Mouse (Mus musculus): ENCODE results near the gene Olfr1219.

Gene Olfr1219

DNA sequence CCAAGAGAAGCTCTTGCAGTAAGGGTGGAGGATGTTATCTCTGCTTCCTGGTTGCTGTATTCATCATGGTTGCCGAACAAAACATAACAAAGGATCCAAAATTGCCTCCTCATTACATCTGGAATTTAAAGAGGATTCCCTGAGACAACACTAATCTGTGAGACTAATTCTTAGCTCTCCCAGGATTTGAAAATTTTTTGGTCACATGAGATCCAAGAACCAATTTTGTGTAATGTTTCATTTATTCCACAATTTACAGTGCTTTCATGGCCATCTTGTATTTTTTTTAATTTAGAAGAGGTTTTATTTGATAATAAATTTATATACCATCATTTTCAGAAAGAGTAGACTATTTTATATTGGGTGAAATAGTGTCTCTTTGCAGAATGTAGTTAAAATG lies at the start of gene Olfr1219:
TSS of gene Olfr1219 (minus strand) at position 101 of the 400 bp plus-strand sequence.
- DNase-seq (ENCODE audit: low spot score), result no peak

DNA sequence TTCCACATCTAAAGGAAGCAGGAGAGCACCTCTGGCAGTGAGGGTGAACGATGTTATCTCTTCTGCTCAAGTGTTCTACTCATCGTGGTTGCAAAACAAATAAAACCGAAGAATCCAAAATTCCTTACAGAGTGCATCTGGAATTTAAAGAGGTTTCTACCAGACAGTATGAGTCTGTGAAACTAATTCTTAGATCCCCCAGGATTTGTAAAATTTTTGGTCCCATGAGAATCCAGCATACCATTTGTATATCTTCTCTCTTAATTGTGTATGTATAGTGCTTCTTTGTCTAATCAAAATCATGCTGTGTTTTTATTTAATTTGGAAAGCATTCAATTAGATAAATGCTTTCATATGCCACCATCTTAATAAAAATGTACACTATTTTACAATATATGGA lies 49.6 kb upstream of the Olfr1219 start, which contains the start of gene Olfr1222:
TSS of gene Olfr1222 (minus strand) at position 101 of the 400 bp plus-strand sequence.
- DNase-seq (ENCODE audit: low spot score), result no peak

DNA sequence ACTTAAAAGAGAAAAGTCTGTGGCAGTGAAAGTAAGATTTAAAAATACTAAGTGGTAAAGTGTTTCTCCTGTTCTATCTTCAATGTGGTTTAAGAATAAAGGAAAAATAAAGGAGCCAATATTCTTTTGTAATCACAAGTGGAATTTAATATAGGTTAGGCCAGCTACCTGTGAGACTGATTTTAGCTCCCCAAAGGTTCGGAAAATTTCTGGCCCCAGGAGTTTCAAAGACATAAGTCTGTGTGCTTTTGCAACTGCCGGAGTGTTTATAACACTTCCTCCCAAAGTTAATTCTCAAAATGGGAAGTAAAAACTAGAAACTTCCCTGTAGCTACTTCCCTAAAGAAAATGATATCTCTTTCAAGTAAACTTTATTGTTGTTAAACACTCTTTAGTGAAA lies 33.9 kb upstream of the Olfr1219 start, which contains the start of gene Olfr1221:
TSS of gene Olfr1221 (minus strand) at position 101 of the 400 bp plus-strand sequence.
- DNase-seq (ENCODE audit: low spot score), result no peak

DNA sequence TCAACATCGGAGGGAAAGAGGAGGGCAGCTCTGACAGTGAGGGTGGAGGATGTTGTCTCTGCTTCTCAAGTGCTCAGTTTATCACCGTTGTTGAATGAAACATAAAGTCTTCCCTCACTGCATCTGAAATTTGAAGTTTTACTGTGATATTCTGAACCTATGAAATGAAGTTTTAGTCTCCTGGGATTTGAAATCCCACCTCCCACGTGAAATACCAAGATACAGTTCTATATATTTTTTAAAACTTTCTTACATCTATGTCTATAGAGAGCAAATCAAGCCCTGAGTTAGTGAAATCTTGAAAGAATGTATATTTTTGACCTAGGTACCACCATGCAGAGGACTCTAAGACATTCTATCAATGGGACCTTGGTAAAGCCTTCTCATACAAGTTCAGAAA lies 23.4 kb upstream of the Olfr1219 start, which contains the start of gene Olfr1220:
TSS of gene Olfr1220 (minus strand) at position 101 of the 400 bp plus-strand sequence.
- DNase-seq (ENCODE audit: low spot score), result no peak

DNA sequence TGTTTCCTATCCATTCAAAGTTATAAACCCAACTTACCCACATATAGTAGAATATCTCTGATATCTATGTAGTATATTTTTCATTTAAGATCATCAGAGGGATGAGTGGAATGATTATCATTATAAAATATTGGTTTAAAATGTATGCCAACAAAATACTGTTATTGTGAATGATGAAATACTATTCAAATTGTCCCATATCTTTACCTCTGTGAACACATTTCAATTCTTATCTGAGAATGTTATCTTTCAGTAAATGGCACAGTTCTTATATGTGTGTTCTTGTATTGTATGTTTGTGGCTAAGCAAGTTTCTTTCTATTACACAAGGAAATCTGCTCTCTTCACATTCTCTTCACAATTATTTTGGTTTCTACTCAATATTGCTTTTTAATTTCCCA lies 22.3 kb upstream of the Olfr1219 start:
- no peak for DNase-seq (ENCODE audit: low spot score)

DNA sequence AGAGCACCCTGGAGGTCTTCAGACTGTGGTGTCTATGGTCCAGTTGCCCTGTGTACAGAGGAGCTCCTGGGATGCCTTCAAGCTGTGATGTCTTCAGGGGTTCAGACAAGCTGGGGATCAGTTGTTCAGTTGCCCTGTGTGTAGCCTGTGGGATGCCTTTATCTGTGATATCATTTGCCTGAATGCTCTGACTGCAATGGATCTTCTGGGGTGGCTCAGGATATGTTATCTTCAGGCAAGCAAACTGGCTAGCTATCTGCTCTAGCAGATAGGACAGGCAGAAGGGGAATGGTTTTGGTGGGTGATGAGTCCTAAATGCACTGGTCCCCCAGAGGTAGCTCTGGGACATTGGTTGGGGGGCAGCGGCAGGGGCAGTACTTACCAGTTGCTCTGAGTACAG lies 10.5 kb upstream of the Olfr1219 start:
- DNase-seq (ENCODE audit: low spot score), result no peak

DNA sequence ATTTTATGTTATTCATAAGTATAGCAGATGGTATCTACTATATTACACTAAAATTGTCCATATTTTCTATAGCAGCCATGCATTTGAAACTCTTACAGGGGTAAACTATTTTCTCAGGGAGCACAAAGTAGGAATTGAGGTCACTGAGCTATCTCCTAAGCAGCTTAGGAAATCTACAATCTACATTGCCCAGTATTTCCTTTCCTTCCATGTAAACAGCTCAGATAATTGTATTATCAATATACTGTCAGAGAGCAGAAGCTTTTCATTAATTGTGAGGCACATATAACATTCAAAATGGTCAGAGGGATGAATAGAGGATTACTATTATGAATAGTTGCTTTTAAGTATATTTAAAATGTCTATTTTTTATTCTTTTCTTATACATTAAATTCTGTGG lies 1.8 kb downstream of the Olfr1219 start:
- DNase-seq (ENCODE audit: low spot score), result no peak

DNA sequence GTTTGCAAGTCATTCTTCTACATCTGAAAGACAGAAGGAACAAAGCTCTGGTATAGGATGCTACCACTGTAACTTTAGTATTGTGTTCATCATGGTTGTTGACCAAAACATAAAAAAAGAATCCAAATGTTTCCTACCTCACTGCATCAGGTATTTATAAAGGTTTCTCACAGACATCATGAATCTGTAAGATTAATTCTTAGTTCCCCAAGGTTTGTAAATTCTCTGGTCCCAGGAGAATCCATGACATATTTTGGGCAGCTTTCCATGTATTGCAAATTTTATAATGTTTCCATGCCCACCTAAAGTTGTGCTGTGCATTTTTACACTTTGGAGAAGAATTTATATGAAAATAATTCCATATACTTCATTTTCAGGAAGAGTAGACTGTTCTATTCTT lies 22.2 kb downstream of the Olfr1219 start, which contains the start of gene Olfr1218:
TSS of gene Olfr1218 (minus strand) at position 101 of the 400 bp plus-strand sequence.
- DNase-seq (ENCODE audit: low spot score), result no peak

DNA sequence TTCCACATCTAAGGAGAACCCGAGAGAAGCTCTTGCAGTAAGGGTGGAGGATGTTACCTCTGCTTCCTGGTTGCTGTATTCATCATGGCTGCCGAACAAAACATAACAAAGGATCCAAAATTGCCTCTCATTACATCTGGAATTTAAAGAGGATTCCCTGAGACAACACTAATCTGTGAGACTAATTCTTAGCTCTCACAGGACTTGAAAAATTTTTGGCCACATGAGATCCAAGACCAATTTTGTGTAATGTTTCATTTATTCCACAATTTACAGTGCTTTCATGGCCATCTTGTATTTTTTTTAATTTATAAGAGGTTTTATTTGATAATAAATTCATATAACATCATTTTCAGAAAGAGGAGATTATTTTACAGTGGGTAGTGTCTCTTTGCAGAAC lies 51.3 kb downstream of the Olfr1219 start, which contains the start of gene Olfr1217:
TSS of gene Olfr1217 (minus strand) at position 101 of the 400 bp plus-strand sequence.
- no peak for DNase-seq (ENCODE audit: low spot score)

All from T-cell, adult 2 months (primary cell).